Mouse (Mus musculus) limb, embryonic 15.5 days (tissue): ENCODE results near the gene Syt1. TPM values are rescaled to one million over a fixed set of nuclear protein-coding genes. Genes with fewer than 3 reads are reported as not detected.

Experiments
- ATAC-seq: fragments of 200-750 bp; cut with Nextera tagmentation; 2 replicates; pipeline ENCODE4 v1.8.0; 2017; ENCODE audit warnings: low read depth, moderate TSS enrichment; ENCODE audit not compliant: insufficient number of reproducible peaks, low FRiP score, low TSS enrichment
- H3K27ac ChIP-seq: fragments of 300-500 bp; sonication (generic); 2 replicates; pipeline ENCODE4 v1.5.1; 2015; ENCODE audit warnings: moderate library complexity, mild to moderate bottlenecking, inconsistent platforms
- H3K27me3 ChIP-seq: fragments of 300-500 bp; sonication (generic); 2 replicates; pipeline ENCODE4 v1.6.1; 2015; ENCODE audit warnings: inconsistent platforms
- H3K36me3 ChIP-seq: fragments of 300-500 bp; sonication (generic); 2 replicates; pipeline ENCODE4 v1.6.1; 2015; ENCODE audit warnings: inconsistent platforms
- H3K4me1 ChIP-seq: fragments of 300-500 bp; sonication (generic); 2 replicates; pipeline ENCODE4 v1.6.1; 2015; ENCODE audit warnings: inconsistent platforms
- H3K4me2 ChIP-seq: fragments of 300-500 bp; sonication (generic); 2 replicates; pipeline ENCODE4 v1.6.1; 2015; ENCODE audit warnings: mild to moderate bottlenecking, inconsistent platforms
- H3K4me3 ChIP-seq: fragments of 300-500 bp; sonication (generic); 2 replicates; pipeline ENCODE4 v1.5.1; 2015; ENCODE audit warnings: mild to moderate bottlenecking, inconsistent platforms
- H3K9ac ChIP-seq: fragments of 300-500 bp; sonication (generic); 2 replicates; pipeline ENCODE4 v1.6.1; 2015; ENCODE audit warnings: inconsistent platforms
- H3K9me3 ChIP-seq: fragments of 300-500 bp; sonication (generic); 2 replicates; pipeline ENCODE4 v1.6.1; 2016; ENCODE audit warnings: inconsistent platforms
- WGBS: fragments of 180-500 bp; shearing (Covaris S2); methylation state at CpG from one replicate; pipeline ENCODE4 v1.1.7; 2015; 5-methylcytosine and 5-hydroxymethylcytosine counted together
- polyA plus RNA-seq: library from polyadenylated mRNA; unstranded; fragments of >200 nt; fragmentation: Nextera tagmentation; extraction: Ambion mirVana; gene quantifications from 2 replicates; pipeline ENCODE4 v1.2.1, GENCODE M21; 2015

Syt1 gene
- polyA plus RNA-seq, 1 experiment from 2014 or later, result 1.4 TPM

GRCm38 (mm10) chr10:108448421-108448820, 562.4 kb downstream of the Syt1 start:
- no peak overlapping the region for H3K9ac ChIP-seq
- no peak overlapping the region for H3K27ac ChIP-seq
- no peaks in the 10 kb centered on the region for H3K36me3 ChIP-seq
- 80% methylated on average over 11 of the region's 11 CpGs for WGBS
- H3K27me3 ChIP-seq, result no peaks in the 10 kb centered on the region
- no peak for ATAC-seq
- no peak overlapping the region for H3K4me2 ChIP-seq
- H3K4me1 ChIP-seq, result peaks cover 4% of the 10 kb centered on the region; the same call in 1 of the 2 replicates
- H3K4me3 ChIP-seq, result no peak overlapping the region
- no peaks in the 10 kb centered on the region for H3K9me3 ChIP-seq
